Mouse (Mus musculus): ENCODE results near the gene Ccdc138. TPM values are rescaled to one million over a fixed set of nuclear protein-coding genes. Genes with fewer than 3 reads are reported as not detected.

Ccdc138 gene
- total RNA-seq, 2 experiments from 2014 or later = 7.1 to 7.8 TPM

DNA sequence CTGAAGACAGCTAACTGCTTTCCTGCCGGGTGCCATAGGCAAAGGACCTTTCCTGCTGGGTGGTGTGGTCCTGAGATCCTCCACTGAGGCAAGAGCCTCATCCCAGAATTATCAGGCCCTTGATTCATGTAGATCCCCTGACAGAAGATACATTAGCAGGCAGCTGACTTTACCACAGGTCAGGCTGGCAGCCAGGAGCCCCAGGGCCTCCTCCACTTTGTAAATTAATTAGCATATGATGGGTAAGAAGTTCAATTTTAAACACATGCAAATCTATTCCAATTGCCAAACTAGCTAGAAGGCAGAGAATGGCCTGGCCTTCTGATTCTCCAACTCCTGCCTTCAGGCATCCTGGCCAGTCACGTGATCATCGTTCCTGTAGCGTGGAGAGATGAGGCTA is 121.5 kb downstream of the Ccdc138 start:
- DNase-seq (ENCODE audit: extremely low spot score in 1 of 2, low spot score in 2 of 2) = no peak
- intact Hi-C loops (cut with DNase I) = no loop called here

DNA sequence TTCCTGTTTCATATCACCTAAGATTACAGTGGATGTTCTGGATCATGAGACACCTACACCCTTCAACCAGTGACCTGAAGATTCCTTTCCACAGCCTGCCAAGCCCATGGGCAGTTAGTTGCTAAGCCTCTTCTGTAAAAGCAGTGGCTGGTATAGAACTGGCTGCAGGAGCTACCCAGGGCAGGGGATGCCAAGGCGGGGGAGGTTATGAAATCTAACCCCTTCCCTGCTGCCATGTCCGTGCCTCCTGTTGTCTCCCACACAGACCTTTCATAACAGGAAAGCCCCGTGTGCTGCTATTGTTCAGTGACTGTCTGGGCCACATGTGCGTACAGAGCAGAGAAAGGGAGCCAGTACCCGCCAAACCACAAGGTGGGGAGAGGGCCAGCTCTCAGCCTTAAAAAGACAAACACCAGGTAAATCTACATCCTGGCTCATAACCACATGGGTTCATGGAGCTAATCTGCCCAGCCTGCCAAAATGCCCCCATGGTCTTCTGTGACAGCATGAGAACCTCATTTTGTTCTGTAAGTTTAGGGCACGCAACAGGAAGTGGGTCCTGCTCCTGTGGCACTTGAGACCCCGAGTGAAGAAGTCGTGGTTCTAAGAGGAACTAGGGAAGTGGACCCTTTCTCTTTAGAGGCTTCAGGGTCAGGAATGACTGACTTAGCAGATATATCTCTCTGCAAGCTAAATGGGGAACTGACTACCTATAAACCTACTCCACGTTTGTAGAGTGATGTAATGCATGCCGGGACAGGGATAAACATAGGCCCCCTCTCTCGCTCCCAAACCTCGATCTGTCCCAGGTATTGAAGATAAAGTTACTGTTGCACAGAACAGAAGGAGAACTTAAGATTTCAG is 127.3 kb downstream of the Ccdc138 start:
- intact Hi-C loops (cut with DNase I) = loop anchor here (5.0 kb wide), 1 partner anchor 47 kb away; no protein-coding TSS in a partner anchor
- DNase-seq (ENCODE audit: extremely low spot score in 1 of 2, low spot score in 2 of 2) = no peak

Other genes with a start within 250 kb of the Ccdc138 start
- 10 to 100 TPM; 65.6 to 69.0 TPM for gene Gcc2, start 242.5 kb upstream of the Ccdc138 start, total RNA-seq (2021)
- gene Lims1, start 174.5 kb upstream of the Ccdc138 start, total RNA-seq (2021) = 10 to 100 TPM; 25.1 to 29.1 TPM
- gene Ranbp2, start 51.0 kb upstream of the Ccdc138 start, total RNA-seq (2021) = 10 to 100 TPM; 65.0 to 67.5 TPM
- under 1 TPM; 0.41 to 0.43 TPM for gene Edar, start 177.7 kb downstream of the Ccdc138 start, total RNA-seq (2021)
- gene Gm17542, start 220.3 kb downstream of the Ccdc138 start, total RNA-seq (2021) = not detected

All from left cerebral cortex, postnatal 10 days (tissue).